Mouse (Mus musculus): ENCODE measurements around the gene H6pd. TPM values are rescaled to one million over a fixed set of nuclear protein-coding genes. Genes with fewer than 3 reads are reported as not detected.

The H6pd gene
- polyA plus RNA-seq, 1 experiment from 2014 or later = 14.7 TPM

- Histone ChIP-seq H3K9ac (ENCODE audit: low read depth, low read length) (no peak overlapping the region), H3K9me3 (ENCODE audit: control insufficient read depth, low read length) (no peaks in the 10 kb centered on the region), H3K4me3 (ENCODE audit: low read depth, low read length) (no peak overlapping the region), H3K36me3 (ENCODE audit: control insufficient read depth, insufficient read depth, low read length) (no peaks in the 10 kb centered on the region), H3K4me1 (ENCODE audit: control insufficient read depth, insufficient read depth, low read length) (peaks cover 17% of the 10 kb centered on the region), H3K27ac (replicated peaks; ENCODE audit: low read depth, low read length) (no peak overlapping the region), H3K27me3 (replicated peaks; ENCODE audit: control insufficient read depth, insufficient read depth, low read length) (no peaks in the 10 kb centered on the region), H3K4me2 (ENCODE audit: low read depth, low read length) (no peak overlapping the region)
- DNase-seq (ENCODE audit: low spot score) (no peak), ATAC-seq (ENCODE audit: low read depth) (no peak)
- 55% methylated on average over 6 of the region's 6 CpGs for WGBS
Observed at GRCm38 (mm10) chr4:149965672-149966071, 43.2 kb downstream of the H6pd start.

DNA sequence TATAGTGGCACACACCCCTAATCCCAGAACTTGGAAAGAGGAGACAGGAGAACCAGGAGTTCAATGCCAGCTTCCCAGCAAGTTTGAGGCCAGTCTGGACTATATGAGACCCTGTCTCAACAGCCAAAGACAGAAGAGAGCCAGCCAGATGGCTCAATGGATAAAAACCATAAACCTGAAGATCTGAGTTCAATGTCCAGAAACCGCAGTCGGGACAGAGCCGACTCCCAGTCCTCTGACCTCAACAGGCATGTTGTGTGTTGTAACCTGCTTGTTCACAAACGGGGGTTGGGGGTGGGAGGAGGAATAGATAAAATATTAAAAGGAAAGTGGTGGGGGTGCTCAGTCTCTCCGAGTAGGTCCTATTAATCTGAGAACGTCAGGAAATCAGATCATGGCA, 43.6 kb downstream of the H6pd start:
- DNase-seq (ENCODE audit: low spot score) (no peak), ATAC-seq (ENCODE audit: low read depth) (no peak)
- peaks cover 17% of the 10 kb centered on the region for H3K4me1 ChIP-seq (ENCODE audit: control insufficient read depth, insufficient read depth, low read length)
- H3K36me3 ChIP-seq (ENCODE audit: control insufficient read depth, insufficient read depth, low read length) = no peaks in the 10 kb centered on the region
- H3K4me2 ChIP-seq (ENCODE audit: low read depth, low read length) = no peak overlapping the region
- no peak overlapping the region for H3K4me3 ChIP-seq (ENCODE audit: low read depth, low read length)
- no peak overlapping the region for H3K9ac ChIP-seq (ENCODE audit: low read depth, low read length)
- peak overlapping the region; percentile 34; the same call in 1 of the 2 replicates for H3K27ac ChIP-seq (replicated peaks; ENCODE audit: low read depth, low read length)
- H3K27me3 ChIP-seq (replicated peaks; ENCODE audit: control insufficient read depth, insufficient read depth, low read length) = no peaks in the 10 kb centered on the region
- no peaks in the 10 kb centered on the region for H3K9me3 ChIP-seq (ENCODE audit: control insufficient read depth, low read length)
- whole genome bisulfite sequencing = 55% methylated on average over 6 of the region's 6 CpGs

GRCm38 (mm10) chr4:149964770-149965169, 44.1 kb downstream of the H6pd start:
- peak overlapping the region; percentile 34; the same call in 1 of the 2 replicates for H3K27ac ChIP-seq (replicated peaks; ENCODE audit: low read depth, low read length)
- H3K4me3 ChIP-seq (ENCODE audit: low read depth, low read length) = no peak overlapping the region
- H3K36me3 ChIP-seq (ENCODE audit: control insufficient read depth, insufficient read depth, low read length) = no peaks in the 10 kb centered on the region
- H3K9me3 ChIP-seq (ENCODE audit: control insufficient read depth, low read length) = no peaks in the 10 kb centered on the region
- ATAC-seq (ENCODE audit: low read depth) = no peak
- H3K9ac ChIP-seq (ENCODE audit: low read depth, low read length) = no peak overlapping the region
- no peak overlapping the region for H3K4me2 ChIP-seq (ENCODE audit: low read depth, low read length)
- WGBS = 44% methylated on average over 3 of the region's 3 CpGs
- peaks cover 17% of the 10 kb centered on the region for H3K4me1 ChIP-seq (ENCODE audit: control insufficient read depth, insufficient read depth, low read length)
- no peak for DNase-seq (ENCODE audit: low spot score)
- no peaks in the 10 kb centered on the region for H3K27me3 ChIP-seq (replicated peaks; ENCODE audit: control insufficient read depth, insufficient read depth, low read length)

DNA sequence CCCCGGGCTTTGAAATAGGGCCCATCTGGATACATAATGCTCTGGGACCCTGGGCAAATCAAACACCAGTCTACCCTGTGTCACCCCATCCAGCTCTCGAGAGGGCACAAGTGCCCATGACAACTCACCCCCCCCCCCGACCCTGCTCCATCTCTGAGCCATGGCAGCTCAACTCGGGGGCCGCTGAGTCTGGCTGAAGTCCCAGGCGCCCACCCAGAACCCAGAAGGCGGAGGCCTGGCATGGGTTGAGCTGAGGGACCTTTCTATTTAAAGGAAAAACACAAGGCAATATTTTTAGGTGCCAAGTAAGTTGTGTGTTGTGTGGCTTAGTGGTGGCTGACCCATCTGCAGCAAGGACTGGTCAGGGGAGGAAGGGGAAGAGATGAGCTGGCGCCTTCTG, 44.5 kb downstream of the H6pd start:
- no peak for ATAC-seq (ENCODE audit: low read depth)
- DNase-seq (ENCODE audit: low spot score) = no peak
- 65% methylated on average over 8 of the region's 8 CpGs for WGBS
- Histone ChIP-seq H3K9me3 (ENCODE audit: control insufficient read depth, low read length) (no peaks in the 10 kb centered on the region), H3K27ac (replicated peaks; ENCODE audit: low read depth, low read length) (no peak overlapping the region), H3K4me1 (ENCODE audit: control insufficient read depth, insufficient read depth, low read length) (peaks cover 17% of the 10 kb centered on the region), H3K9ac (ENCODE audit: low read depth, low read length) (no peak overlapping the region), H3K4me2 (ENCODE audit: low read depth, low read length) (no peak overlapping the region), H3K36me3 (ENCODE audit: control insufficient read depth, insufficient read depth, low read length) (no peaks in the 10 kb centered on the region), H3K27me3 (replicated peaks; ENCODE audit: control insufficient read depth, insufficient read depth, low read length) (no peaks in the 10 kb centered on the region), H3K4me3 (ENCODE audit: low read depth, low read length) (no peak overlapping the region)

- Histone ChIP-seq H3K9me3 (ENCODE audit: control insufficient read depth, low read length) (no peaks in the 10 kb centered on the region), H3K4me2 (ENCODE audit: low read depth, low read length) (no peak overlapping the region), H3K4me3 (ENCODE audit: low read depth, low read length) (no peak overlapping the region), H3K4me1 (ENCODE audit: control insufficient read depth, insufficient read depth, low read length) (peaks cover 15% of the 10 kb centered on the region), H3K27ac (replicated peaks; ENCODE audit: low read depth, low read length) (no peak overlapping the region), H3K36me3 (ENCODE audit: control insufficient read depth, insufficient read depth, low read length) (no peaks in the 10 kb centered on the region), H3K27me3 (replicated peaks; ENCODE audit: control insufficient read depth, insufficient read depth, low read length) (peaks cover 14% of the 10 kb centered on the region), H3K9ac (ENCODE audit: low read depth, low read length) (no peak overlapping the region)
- DNase-seq (ENCODE audit: low spot score) (no peak), ATAC-seq (ENCODE audit: low read depth) (no peak)
- 88% methylated on average over 7 of the region's 7 CpGs for WGBS
Observed at GRCm38 (mm10) chr4:149960391-149960790, 48.4 kb downstream of the H6pd start.

- no peak overlapping the region for H3K27ac ChIP-seq (replicated peaks; ENCODE audit: low read depth, low read length)
- 55% methylated on average over 10 of the region's 10 CpGs for WGBS
- peaks cover 9% of the 10 kb centered on the region for H3K4me1 ChIP-seq (ENCODE audit: control insufficient read depth, insufficient read depth, low read length)
- H3K4me2 ChIP-seq (ENCODE audit: low read depth, low read length) = no peak overlapping the region
- no peak overlapping the region for H3K4me3 ChIP-seq (ENCODE audit: low read depth, low read length)
- no peaks in the 10 kb centered on the region for H3K36me3 ChIP-seq (ENCODE audit: control insufficient read depth, insufficient read depth, low read length)
- H3K9ac ChIP-seq (ENCODE audit: low read depth, low read length) = no peak overlapping the region
- H3K9me3 ChIP-seq (ENCODE audit: control insufficient read depth, low read length) = no peaks in the 10 kb centered on the region
- ATAC-seq (ENCODE audit: low read depth) (no peak), DNase-seq (ENCODE audit: low spot score) (no peak)
- H3K27me3 ChIP-seq (replicated peaks; ENCODE audit: control insufficient read depth, insufficient read depth, low read length) = peaks cover 14% of the 10 kb centered on the region
Observed at GRCm38 (mm10) chr4:149959816-149960215, 49.0 kb downstream of the H6pd start.

DNA sequence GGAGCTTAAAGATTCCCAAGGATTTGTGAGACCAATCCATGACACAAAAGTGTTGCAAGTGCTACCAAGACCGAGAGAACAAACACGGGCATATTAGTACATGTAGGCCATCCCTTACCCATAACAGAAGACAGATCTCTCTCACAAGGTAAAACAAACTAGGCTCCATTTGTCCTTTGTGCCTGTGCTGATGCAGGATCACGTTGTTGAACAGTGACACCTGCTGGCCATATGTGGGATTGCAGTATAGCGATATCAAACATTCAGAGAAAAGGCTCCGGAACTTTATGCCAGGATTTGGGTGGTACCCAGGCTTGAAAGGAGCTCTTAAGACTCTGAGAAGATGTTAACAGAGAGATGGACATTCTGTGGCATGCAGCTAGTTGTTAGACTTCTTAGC, 50.3 kb downstream of the H6pd start:
- Histone ChIP-seq H3K4me3 (ENCODE audit: low read depth, low read length) (no peak overlapping the region), H3K4me2 (ENCODE audit: low read depth, low read length) (no peak overlapping the region), H3K27me3 (replicated peaks; ENCODE audit: control insufficient read depth, insufficient read depth, low read length) (peaks cover 14% of the 10 kb centered on the region), H3K36me3 (ENCODE audit: control insufficient read depth, insufficient read depth, low read length) (no peaks in the 10 kb centered on the region), H3K9me3 (ENCODE audit: control insufficient read depth, low read length) (no peaks in the 10 kb centered on the region), H3K27ac (replicated peaks; ENCODE audit: low read depth, low read length) (no peak overlapping the region), H3K9ac (ENCODE audit: low read depth, low read length) (no peak overlapping the region), H3K4me1 (ENCODE audit: control insufficient read depth, insufficient read depth, low read length) (peaks cover 6% of the 10 kb centered on the region; the same call in 1 of the 2 replicates)
- 4% methylated on average over 5 of the region's 5 CpGs for WGBS
- ATAC-seq (ENCODE audit: low read depth) (no peak), DNase-seq (ENCODE audit: low spot score) (peak; percentile 85)

- no peak for DNase-seq (ENCODE audit: low spot score)
- ATAC-seq (ENCODE audit: low read depth) = no peak
- no peak overlapping the region for H3K27ac ChIP-seq (replicated peaks; ENCODE audit: low read depth, low read length)
Observed at GRCm38 (mm10) chr4:149956048-149956447, 52.8 kb downstream of the H6pd start.

DNA sequence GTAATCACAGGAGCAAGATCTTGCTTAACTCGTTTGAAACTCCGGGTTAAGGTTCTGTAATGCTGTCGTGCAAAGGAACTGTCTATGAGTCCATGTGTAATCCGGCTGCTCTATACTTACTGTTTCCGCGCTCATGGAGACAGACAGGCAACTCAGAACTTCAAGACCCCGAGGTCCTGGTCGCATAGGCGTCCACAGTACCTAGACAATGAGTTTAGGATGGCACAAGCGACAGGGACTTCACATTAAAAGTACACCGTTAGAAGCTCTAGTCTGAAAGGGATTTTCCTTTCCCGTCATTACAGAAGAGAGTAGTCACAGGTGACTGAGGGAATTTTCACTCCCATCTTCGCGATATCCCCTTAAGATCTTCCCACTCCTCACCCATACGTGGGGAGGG, 53.2 kb downstream of the H6pd start:
- peak overlapping the region; percentile 90 for H3K4me2 ChIP-seq (ENCODE audit: low read depth, low read length)
- H3K4me3 ChIP-seq (ENCODE audit: low read depth, low read length) = peak overlapping the region; percentile 73
- H3K4me1 ChIP-seq (ENCODE audit: control insufficient read depth, insufficient read depth, low read length) = peaks cover 12% of the 10 kb centered on the region; the same call in 1 of the 2 replicates
- 15% methylated on average over 15 of the region's 15 CpGs for WGBS
- ATAC-seq (ENCODE audit: low read depth) (no peak), DNase-seq (ENCODE audit: low spot score) (no peak)
- 0 out of 2 replicates have a peak overlapping the region, but pooled peaks have one; percentile 1 for H3K27ac ChIP-seq (replicated peaks; ENCODE audit: low read depth, low read length)
- no peaks in the 10 kb centered on the region for H3K9me3 ChIP-seq (ENCODE audit: control insufficient read depth, low read length)
- peak overlapping the region; percentile 48; the same call in 1 of the 2 replicates for H3K9ac ChIP-seq (ENCODE audit: low read depth, low read length)
- H3K36me3 ChIP-seq (ENCODE audit: control insufficient read depth, insufficient read depth, low read length) = no peaks in the 10 kb centered on the region
- H3K27me3 ChIP-seq (replicated peaks; ENCODE audit: control insufficient read depth, insufficient read depth, low read length) = peaks cover 14% of the 10 kb centered on the region

More at GRCm38 (mm10) chr4:149956048-149956447, 52.8 kb downstream of the H6pd start:
- H3K9me3 ChIP-seq (ENCODE audit: control insufficient read depth, low read length) = no peaks in the 10 kb centered on the region
- no peak overlapping the region for H3K4me3 ChIP-seq (ENCODE audit: low read depth, low read length)
- H3K4me1 ChIP-seq (ENCODE audit: control insufficient read depth, insufficient read depth, low read length) = peaks cover 12% of the 10 kb centered on the region; the same call in 1 of the 2 replicates
- no peaks in the 10 kb centered on the region for H3K36me3 ChIP-seq (ENCODE audit: control insufficient read depth, insufficient read depth, low read length)
- H3K4me2 ChIP-seq (ENCODE audit: low read depth, low read length) = no peak overlapping the region
- peaks cover 14% of the 10 kb centered on the region for H3K27me3 ChIP-seq (replicated peaks; ENCODE audit: control insufficient read depth, insufficient read depth, low read length)
- no peak overlapping the region for H3K9ac ChIP-seq (ENCODE audit: low read depth, low read length)
- 39% methylated on average over 13 of the region's 13 CpGs for whole genome bisulfite sequencing
